ENCODE assay signal across 19 mouse cellular contexts in genomic region chr9:71665493-71665892, GRCm38 (mm10).
"Had no signal": no experiment of that assay in that cellular context is flagged by ENCODE, and none has a peak within 500 bp of the region (broad histone marks: within the 10 kb centered on the region; RNA-seq: fewer than 3 reads in every experiment).

No protein-coding gene starts in this region.

- H3K27me3 ChIP-seq: intestine, embryonic 15.5 days; limb, embryonic 12.5 days; limb, embryonic 15.5 days; midbrain, embryonic 12.5 days; midbrain, embryonic 15.5 days; neural tube, embryonic 13.5 days; stomach, embryonic 15.5 days had no signal

- ATAC-seq: intestine, embryonic 15.5 days; liver, postnatal 0 days; midbrain, embryonic 15.5 days had no signal

- H3K4me2 ChIP-seq: intestine, embryonic 15.5 days; limb, embryonic 12.5 days; limb, embryonic 15.5 days; liver, embryonic 11.5 days; midbrain, embryonic 12.5 days; midbrain, embryonic 15.5 days; neural tube, embryonic 13.5 days; stomach, embryonic 15.5 days had no signal

- H3K9me3 ChIP-seq: intestine, embryonic 15.5 days; limb, embryonic 12.5 days; limb, embryonic 15.5 days; midbrain, embryonic 12.5 days; midbrain, embryonic 15.5 days; neural tube, embryonic 13.5 days; stomach, embryonic 15.5 days had no signal

- H3K9ac ChIP-seq: intestine, embryonic 15.5 days; limb, embryonic 12.5 days; limb, embryonic 15.5 days; liver, embryonic 14.5 days; liver, postnatal 0 days; midbrain, embryonic 12.5 days; midbrain, embryonic 15.5 days; neural tube, embryonic 13.5 days; stomach, embryonic 15.5 days had no signal

- DNase-seq: kidney, postnatal 10 days; left cerebral cortex, postnatal 4 days; liver, postnatal 0 days; lung, postnatal 14 days; retina, postnatal 1 day; right cerebral cortex, postnatal 25 days; spleen, adult 18-20 months; thymus, adult 18-20 months; thymus, postnatal 36 days had no signal

- H3K4me1 ChIP-seq: midbrain, embryonic 15.5 days had no signal

- H3K36me3 ChIP-seq: intestine, embryonic 15.5 days; limb, embryonic 12.5 days; limb, embryonic 15.5 days; midbrain, embryonic 12.5 days; midbrain, embryonic 15.5 days; neural tube, embryonic 13.5 days; stomach, embryonic 15.5 days had no signal

- H3K4me3 ChIP-seq: intestine, embryonic 15.5 days; limb, embryonic 12.5 days; limb, embryonic 15.5 days; midbrain, embryonic 12.5 days; midbrain, embryonic 15.5 days; myocyte; neural tube, embryonic 13.5 days; stomach, embryonic 15.5 days had no signal

- H3K27ac ChIP-seq: intestine, embryonic 15.5 days; liver, embryonic 14.5 days; midbrain, embryonic 12.5 days; midbrain, embryonic 15.5 days; neural tube, embryonic 13.5 days had no signal
